Mouse (Mus musculus) large intestine, adult 2 months (tissue): ENCODE measurements around the gene Rbfox3. TPM values are rescaled to one million over a fixed set of nuclear protein-coding genes. Genes with fewer than 3 reads are reported as not detected.

Experiments
- DNase-seq: peaks from one replicate; pipeline ENCODE4 v3.0.0-alpha.2; 2012; ENCODE audit warnings: low read depth, low spot score
- WGBS: fragments of 180-500 bp; shearing (Covaris S2); methylation state at CpG from one replicate; pipeline ENCODE4 v1.1.7; 2018; 5-methylcytosine and 5-hydroxymethylcytosine counted together
- polyA plus RNA-seq: library from polyadenylated mRNA; depleted of rRNA; stranded (reverse); fragments of >200 nt; gene quantifications from 2 replicates; pipeline ENCODE4 v1.2.3, GENCODE M21; 2012

Rbfox3 gene
- polyA plus RNA-seq, 1 experiment, result 0.11 TPM

DNA sequence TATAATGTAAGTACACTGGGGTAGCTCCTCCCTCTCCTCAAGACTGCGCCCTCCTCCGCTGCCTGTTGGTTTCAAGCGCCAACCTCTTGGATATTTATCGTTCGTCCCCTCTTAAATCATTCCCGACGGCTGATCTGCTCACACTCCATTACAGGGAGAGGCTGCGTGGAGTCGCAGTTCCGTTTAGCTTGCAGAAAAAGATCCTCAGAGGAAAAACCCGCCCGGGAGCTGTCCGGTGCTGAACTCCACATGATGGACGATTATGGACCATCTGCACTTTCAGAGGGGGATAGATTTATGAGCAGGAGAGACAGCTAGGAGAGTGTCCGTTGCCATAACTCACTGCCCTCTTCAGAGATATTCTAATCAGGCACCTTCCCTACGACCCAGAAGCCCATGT, 226.0 kb downstream of the Rbfox3 start:
- WGBS, result 6% methylated on average over 16 of the region's 16 CpGs
- no peak for DNase-seq

DNA sequence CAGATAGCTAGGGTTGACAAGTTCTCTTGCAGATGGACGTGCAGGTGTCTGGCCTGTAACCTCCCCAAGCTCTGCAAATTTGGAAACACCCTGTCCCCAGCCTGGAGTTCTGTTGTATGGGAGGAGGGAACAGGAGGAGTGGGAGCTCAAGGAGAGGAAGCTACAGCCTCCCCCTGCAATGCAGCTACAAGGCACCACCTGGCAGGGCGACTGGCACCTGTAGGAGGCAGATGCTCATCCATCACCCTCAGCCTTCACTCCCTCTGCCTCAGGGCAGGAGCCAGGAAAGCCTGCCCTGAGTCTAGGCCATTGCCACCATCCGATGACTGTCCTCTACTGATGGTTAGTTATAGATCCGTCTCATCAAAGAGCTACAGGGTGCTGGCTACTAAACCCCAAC, 226.7 kb downstream of the Rbfox3 start:
- no peak for DNase-seq
- 60% methylated on average over 4 of the region's 4 CpGs for WGBS

DNA sequence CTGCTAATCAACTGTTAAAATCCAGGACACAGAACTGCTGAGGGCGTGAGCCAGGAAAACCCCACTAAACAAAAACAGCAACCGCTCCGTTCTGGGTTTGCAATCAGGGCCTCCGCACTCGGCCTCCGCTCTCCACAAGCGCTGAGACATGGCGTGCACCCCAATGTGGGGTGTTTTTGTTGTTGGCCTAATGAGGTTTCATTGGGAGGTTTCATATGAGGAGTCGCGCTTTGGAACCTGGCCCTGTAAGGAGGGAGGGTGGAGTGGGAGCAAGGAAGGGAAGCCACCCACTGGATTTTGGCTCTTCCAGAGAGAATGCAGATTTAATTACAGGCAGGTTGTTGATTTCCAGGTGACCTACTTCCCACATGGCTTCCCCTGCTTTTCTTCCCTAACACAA, 230.7 kb downstream of the Rbfox3 start:
- DNase-seq, result no peak
- WGBS, result 73% methylated on average over 10 of the region's 10 CpGs

DNA sequence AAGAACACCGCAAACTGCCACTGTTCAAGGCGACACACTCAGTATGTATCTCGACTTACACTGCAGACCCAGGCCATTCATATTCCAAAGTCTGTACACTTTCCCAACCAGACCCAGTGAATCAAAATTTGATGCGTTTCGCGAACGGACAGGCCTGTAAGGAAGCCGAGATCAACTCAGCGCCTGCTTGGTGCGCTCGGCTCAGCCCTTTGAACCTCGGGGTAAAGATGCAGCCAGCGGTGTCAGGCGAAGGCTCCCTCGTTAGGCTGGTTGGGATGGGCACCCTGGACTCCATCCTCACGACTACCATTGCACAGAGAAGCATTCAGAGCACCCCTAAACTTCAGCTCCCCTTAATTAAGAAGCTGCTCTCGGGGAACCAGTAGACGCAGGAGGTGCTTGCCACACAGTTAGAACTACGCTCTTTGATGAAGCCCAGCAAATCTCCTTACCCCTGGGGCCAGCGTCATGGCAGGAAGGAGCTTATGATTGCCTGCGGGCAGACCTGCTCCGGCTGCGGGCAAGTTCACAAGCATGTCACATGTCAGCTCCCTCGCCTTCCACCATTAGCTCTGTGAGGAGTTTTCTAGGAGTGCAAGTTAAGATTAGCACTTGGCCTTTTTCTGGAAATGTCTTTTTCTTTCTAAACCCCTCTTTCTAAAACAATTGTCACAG, 231.5 kb downstream of the Rbfox3 start:
- 68% methylated on average over 24 of the region's 24 CpGs for WGBS
- no peak for DNase-seq

DNA sequence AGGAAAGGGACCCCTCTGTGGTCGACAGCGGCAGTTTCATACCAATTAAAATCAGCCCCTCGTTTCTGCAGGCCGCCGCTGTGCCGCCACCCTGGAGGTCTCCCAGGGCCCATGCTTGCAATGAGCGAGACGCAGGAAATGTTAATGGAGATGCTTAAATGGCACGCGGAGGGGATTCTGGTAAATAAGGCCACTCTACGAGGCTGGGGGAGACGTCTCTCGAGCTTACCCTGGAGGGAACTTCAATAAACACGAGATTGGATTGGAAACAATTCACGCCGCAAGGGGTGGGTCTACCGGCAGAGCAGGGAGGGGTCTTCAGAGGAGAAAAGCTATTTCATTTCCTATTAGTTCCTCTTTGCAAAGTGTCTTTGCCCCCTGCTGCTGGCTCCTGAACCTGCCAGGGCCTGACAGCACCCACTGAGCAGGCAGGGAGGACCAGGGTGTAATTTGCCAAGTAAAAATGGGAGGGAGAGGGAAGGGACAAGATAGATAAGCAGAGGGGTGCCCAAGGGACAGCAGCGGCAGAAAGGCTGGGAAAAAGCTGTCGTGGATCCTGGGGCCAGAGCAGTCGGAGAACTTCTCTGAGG, 232.8 kb downstream of the Rbfox3 start:
- 36% methylated on average over 20 of the region's 20 CpGs for WGBS
- DNase-seq, result no peak

DNA sequence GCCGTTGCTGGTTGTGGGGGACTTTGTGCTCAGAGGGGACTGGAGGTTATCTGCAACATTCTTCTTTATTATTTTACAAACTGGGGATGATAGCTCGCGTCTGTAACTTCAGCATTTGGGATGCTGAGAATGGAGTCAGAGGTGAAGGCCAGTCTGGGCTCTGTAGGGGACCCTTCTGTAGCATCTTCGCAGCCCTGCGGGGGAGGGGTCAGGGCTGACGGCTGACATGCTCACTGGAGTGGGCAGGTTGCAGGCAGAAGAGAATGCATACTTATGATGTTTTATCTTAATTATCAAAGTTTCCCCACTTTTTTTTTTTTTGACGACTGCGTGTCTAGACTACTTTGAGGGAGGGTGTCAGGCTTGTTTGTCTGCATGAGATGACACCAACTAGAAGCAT, 234.1 kb downstream of the Rbfox3 start:
- 60% methylated on average over 8 of the region's 8 CpGs for WGBS
- DNase-seq, result no peak

DNA sequence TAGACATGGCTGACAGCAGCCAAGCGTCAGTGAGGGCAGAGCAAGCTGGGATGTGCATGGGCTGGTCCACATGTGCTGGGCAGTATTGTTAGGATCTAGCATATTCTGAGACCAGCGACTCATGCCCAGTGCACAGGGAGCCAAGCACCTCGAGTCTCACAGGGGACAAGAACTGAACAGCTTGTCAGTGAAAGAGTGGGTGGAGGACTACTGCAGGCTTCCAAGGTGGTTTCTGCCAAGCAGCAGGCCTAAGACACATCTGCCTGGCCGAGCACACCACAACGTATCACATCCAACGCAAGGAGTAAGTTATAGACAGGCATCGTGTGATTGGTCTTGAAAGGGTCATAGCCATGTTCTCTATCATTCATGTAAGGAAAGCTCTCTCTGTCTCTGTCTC, 235.0 kb downstream of the Rbfox3 start:
- DNase-seq, result no peak
- WGBS, result 70% methylated on average over 7 of the region's 7 CpGs

DNA sequence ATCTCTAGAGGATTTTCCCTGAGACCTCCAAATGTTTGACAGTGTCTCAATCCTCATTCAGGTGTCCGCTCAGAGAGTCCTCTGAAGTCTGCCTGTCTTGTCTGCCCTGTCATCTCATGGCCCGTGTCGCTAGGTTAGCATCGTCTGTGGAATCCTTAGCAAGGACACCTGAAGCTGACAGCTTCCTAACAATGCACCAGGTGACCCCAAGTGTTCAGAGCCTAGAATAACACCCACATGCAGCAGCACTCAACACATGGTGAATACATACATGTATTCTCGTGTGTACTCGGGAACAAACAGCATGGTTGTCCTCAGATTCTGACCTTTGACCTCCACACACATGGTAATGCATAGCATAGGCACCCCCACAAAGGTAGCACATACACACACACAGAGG, 239.4 kb downstream of the Rbfox3 start:
- WGBS, result 65% methylated on average over 6 of the region's 6 CpGs

DNA sequence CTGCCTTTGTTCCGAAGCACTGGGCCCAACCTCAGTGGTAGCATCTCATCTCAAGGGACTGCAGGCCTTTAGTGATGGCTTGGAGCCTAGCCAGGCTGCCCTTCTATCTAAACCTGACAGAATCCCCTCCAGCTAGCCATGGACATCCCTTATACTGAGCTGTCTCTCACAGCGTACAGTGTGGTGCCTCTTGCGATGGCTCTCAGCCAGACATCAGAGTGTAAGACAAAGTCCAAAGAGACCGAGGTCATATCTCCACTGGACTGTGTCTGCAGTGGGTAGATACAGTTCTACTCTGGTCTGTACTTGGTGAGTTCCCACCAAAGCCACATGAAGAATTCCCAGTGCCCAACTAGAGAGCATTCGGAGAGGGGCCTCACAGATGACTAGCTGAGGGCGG, 240.2 kb downstream of the Rbfox3 start:
- 76% methylated on average over 6 of the region's 6 CpGs for WGBS
- no peak for DNase-seq

More for the DNA sequence above, 239.4 kb downstream of the Rbfox3 start:
- DNase-seq, result no peak

DNA sequence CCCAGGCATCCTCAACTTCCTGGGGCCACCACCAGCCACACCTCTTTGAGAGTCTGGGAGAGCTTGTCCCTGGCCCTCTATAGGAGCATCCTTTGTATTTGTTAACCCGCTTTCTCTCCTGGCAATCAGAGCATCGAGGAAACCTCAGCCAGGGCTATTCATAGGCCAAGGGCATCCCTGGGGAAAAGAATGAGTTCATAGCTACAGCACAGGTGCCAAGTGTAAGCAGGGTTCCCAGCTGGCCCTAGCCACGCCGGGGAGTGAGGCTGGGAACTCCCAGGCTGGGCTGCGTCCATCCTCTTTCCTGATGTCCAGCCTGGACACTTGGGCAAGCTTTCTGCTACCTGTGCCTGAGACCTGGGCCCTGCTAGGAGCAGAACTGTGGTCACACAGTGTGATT, 241.6 kb downstream of the Rbfox3 start:
- DNase-seq, result no peak
- 54% methylated on average over 5 of the region's 5 CpGs for WGBS

DNA sequence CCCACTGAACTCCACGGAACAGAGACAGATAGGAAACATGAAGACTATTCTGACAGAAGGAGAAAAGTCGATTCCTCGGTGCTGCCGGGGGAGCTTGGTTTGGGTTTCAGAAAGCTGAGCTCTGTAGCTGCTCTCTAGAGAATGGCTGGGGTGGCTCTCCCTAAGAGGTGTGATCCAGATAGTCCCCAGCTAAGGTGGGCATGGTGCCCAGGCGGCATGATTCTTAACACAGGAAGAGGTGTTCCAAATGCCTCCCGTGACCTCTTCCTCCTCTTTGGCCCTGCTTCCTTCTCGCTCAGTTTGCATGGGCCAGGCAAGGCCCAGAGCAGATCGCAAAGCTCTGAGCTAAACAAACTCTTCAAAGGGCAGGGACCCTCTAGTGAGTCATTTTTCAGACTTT, 243.0 kb downstream of the Rbfox3 start:
- 54% methylated on average over 8 of the region's 8 CpGs for WGBS
- DNase-seq, result no peak

DNA sequence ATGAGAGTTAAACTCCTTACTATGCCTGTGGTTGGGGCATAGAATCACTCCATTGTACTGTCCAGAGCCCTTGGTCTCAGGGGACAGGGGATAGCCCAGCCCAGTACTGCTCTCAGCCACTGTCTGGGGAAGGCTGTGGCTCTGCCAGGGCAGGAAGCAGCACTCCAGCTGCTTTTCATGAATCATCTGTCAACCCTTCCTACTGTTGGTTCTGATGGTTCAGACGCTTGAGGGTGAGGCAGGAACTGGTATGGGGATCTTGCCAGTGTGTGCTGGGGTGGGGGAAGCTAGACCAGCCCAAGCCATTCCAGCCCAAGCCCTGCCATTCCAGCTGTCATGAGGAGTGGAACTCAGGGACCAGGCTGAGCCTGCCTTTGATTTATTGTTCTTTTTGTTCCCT, 243.5 kb downstream of the Rbfox3 start:
- no peak for DNase-seq
- WGBS, result 26% methylated on average over 1 of the region's 1 CpGs

DNA sequence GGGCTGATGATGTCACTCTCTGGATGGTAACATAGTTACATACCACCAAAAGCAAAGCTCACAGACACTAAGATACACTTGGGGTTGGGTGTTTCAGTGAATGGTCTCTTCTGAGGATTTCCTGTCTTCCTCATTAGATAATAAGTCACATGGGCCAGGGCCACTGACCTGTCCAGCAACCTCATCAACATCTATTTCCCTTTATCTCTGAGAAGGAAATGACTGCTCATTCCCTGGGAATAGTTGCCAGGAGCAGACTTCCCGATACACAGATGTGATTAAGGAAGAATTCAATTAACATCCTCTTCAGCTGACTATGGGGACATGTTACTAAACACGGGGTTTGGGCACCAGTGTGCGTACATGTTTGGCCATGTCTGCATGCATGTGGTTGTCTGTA, 245.2 kb downstream of the Rbfox3 start:
- 70% methylated on average over 3 of the region's 3 CpGs for WGBS
- no peak for DNase-seq

DNA sequence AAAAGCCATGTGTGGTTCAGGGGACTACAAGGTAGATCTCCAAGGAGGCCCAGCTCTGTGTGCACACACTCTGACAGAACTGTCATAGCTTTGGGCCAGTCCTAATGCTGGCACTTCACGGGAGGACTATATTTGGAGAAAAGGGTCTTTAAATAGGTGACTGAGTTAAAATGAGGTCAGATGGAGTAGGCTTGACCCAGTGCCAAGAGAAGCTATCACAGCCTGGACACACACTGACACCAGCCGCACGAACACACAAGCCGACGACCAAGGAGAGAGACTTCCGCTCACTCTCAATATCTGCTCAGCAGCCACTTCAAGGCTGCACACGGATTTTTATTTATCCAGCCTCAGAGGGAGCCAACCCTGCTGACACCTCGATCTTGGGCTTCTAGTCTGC, 248.1 kb downstream of the Rbfox3 start:
- 66% methylated on average over 8 of the region's 8 CpGs for WGBS
- DNase-seq, result no peak

DNA sequence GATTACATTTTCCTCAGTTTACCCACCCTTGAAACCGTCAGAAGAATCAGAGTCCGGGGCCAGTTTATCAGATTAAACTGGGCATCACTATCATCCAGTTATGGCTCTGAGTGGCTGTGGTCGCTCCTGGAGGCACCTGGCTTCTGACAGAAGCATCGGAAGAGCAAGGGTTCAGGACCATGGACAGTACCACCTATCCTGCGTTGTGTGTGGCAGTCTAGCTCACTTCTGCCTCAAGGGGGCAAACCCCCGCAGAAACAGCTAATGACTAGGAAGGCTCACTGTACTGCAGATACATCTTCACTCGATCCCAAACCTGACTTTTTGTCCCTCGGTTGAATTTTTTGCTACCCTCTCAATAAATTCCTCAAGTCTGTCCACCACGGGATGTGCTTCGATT, 252.1 kb downstream of the Rbfox3 start:
- 13% methylated on average over 10 of the region's 10 CpGs for WGBS
- no peak for DNase-seq

DNA sequence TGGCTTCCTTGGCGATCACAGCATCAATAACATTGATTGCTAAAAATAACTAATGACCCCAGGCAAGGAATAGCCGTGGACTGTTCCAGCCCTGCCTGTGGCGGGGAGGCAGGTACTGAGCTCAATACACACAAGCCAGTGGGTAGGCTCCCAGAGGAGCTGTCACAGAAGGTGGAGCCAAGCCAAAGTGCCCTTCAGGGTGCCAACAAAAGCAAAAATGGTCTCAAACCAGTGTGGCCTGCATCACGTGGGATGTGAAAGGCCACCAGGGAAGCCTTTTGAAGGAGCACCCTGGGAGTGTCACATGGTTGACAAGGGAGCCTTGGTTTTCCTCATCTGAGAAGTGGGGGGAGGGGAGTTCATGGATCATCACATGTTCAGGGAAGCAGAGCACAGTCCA, 255.6 kb downstream of the Rbfox3 start:
- WGBS, result 61% methylated on average over 4 of the region's 4 CpGs

DNA sequence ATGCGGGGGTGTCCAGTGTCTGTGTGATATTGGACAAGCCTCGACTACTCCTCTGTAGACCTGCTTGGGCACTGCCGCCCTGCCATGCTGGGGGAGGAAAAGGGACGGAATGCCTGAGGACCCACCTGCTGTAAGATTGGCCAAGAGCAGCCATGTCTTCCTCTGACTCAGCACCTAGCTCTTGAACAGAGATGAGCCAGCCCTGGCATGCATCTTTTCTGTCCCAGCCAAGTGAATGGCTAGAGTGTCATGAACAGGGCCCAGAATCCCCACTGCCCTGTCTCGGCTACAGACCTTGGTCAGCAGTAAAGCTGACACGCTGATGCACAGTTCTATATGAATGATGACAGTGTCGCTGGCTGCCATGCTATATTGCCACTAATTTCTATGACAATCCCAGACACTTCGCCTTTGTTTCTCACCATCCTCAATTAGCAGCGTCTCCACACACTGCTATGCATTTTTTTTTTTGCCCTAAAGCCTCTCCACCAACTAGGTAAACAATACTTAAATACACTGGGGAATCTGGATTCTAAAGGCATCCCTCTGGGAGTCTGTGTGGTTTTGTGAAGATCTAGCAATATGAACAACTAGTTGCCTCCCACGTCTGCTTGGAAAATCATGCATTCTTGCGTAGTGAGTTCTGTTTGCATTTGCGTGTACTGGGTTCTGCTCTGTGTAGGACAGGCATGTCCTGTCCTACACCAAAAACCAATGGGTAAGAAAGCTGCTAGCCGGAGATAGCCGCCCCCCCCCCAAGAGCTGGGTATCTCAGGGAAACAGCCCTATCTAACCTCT, 257.7 kb downstream of the Rbfox3 start:
- WGBS, result 84% methylated on average over 14 of the region's 14 CpGs
- DNase-seq, result no peak

More for the DNA sequence above, 255.6 kb downstream of the Rbfox3 start:
- no peak for DNase-seq

DNA sequence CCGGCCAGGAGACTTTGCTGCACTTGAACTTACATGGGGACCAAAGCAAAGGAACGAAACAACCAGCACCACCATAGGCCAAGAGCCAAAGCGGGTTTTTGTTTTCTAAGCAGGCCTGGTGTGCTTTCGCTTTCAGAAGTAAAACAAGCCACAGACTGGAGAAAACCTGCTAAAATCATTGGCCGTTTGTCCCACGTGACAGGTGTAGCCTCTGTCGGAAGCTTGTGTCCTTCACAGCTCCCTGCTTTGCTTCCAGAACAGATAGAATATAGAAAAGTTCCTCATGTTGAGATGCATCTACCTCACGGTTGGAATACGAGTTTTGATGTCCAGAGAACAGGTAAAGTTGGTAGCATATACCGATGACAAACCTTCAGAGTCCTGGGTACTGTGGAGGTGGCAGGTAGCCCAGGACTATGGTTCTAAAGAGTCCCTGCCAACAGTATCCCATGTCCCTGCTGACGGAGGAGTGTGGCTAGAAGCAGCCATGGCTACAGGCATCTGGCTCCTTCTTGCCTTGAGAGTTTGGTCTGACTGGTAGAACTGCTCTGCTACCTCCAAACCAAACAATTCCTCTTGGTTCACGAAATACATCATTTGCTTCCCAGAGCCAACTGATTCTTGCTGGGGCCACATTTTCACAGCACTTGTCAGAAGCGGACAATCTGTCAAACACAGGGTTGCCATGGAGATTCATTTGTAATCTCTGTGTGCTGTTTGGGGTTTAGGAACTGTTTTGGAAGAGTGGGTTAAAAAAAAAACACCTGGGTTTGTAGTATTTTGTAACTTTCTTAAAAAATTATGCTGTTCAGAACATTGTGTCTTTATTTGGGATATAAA, 258.8 kb downstream of the Rbfox3 start:
- WGBS, result 74% methylated on average over 13 of the region's 13 CpGs
- DNase-seq, result no peak

DNA sequence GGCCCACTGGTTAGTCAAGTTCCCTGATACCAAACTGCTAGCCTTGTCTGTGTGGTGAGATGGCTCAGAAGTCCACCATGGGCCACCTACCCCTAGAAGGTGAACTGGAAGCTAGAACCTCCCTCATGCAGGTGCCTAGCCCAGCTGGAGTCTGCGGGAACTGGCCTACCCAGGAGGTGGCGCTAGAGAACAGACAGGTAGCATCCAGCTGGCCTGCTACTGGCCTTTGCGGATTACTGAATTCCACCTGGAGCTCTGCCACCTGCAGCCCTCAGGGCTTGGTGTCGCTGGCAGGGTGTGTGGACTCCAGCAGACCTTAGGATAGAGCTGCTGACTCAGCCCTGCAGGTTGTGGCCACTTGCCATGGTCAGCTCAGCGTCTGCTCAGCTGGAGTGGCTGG, 263.0 kb downstream of the Rbfox3 start:
- DNase-seq, result no peak

DNA sequence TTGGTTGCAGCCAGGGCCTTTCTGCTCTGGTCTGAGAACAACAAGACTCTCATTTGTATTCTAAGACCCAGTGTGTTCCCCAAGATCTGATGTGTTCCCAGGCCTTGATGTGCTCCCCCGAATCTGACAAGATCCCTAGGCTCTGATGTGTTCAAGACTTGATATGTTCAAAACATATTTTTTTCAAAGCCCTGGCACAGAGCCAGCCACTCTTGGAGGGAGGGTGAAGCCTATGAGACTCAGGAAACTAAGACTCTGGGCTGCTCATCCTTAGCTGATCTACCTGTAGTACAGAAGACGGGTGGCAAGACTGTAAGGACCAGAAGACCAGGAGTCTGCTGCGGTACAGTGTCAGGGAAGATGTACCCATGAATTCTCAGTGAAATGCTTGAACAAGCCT, 264.5 kb downstream of the Rbfox3 start:
- 89% methylated on average over 3 of the region's 3 CpGs for WGBS

More for the DNA sequence above, 263.0 kb downstream of the Rbfox3 start:
- WGBS, result 14% methylated on average over 5 of the region's 5 CpGs

More for the DNA sequence above, 264.5 kb downstream of the Rbfox3 start:
- no peak for DNase-seq
